Mouse (Mus musculus): ENCODE measurements around the gene Eif4e. TPM values are rescaled to one million over a fixed set of nuclear protein-coding genes. Genes with fewer than 3 reads are reported as not detected.
A peak's percentile ranks its signal among the peaks of the same experiment; 100 is the strongest.

Gene Eif4e
- polyA plus RNA-seq, 2 experiments: 205 to 327 TPM

- no peaks in the 10 kb centered on the region for H3K27me3 ChIP-seq (ENCODE audit: control insufficient read depth, insufficient read depth, low read length)
- no peak overlapping the region for H3K4me2 ChIP-seq (replicated peaks; ENCODE audit: low read depth, low read length, severe bottlenecking)
- no peak overlapping the region for H3K4me3 ChIP-seq (replicated peaks; ENCODE audit: low read length)
- WGBS: 56% methylated on average over 4 of the region's 4 CpGs
- no peaks in the 10 kb centered on the region for H3K9me3 ChIP-seq (ENCODE audit: control insufficient read depth, low read length)
- no peak overlapping the region for H3K9ac ChIP-seq (ENCODE audit: low read depth, low read length, severe bottlenecking)
- DNase-seq (ENCODE audit: low spot score) (no peak), ATAC-seq (ENCODE audit: low FRiP score, low read depth) (0 out of 2 replicates have a peak, but pooled peaks have one; percentile 9)
- no peak for TF ChIP-seq POLR2A (IDR thresholded peaks at IDR 0.05; ENCODE audit: borderline replicate concordance, extremely low read depth, insufficient read depth, insufficient read length)
- peaks cover 46% of the 10 kb centered on the region for H3K36me3 ChIP-seq (ENCODE audit: control insufficient read depth, insufficient read depth, low read length)
- no peaks in the 10 kb centered on the region for H3K4me1 ChIP-seq (ENCODE audit: control insufficient read depth, insufficient read depth, low read length)
- H3K27ac ChIP-seq (replicated peaks; ENCODE audit: low read depth, low read length): no peak overlapping the region
These were observed 32.5 kb downstream of the Eif4e start for GRCm38 (mm10) chr3:138558529-138558928.

GRCm38 (mm10) chr3:138560242-138560641, 34.3 kb downstream of the Eif4e start:
- ATAC-seq (ENCODE audit: low FRiP score, low read depth) (no peak), DNase-seq (ENCODE audit: low spot score) (no peak)
- Histone ChIP-seq H3K4me2 (replicated peaks; ENCODE audit: low read depth, low read length, severe bottlenecking) (no peak overlapping the region), H3K36me3 (ENCODE audit: control insufficient read depth, insufficient read depth, low read length) (peaks cover 37% of the 10 kb centered on the region), H3K27ac (replicated peaks; ENCODE audit: low read depth, low read length) (no peak overlapping the region), H3K9me3 (ENCODE audit: control insufficient read depth, low read length) (no peaks in the 10 kb centered on the region), H3K9ac (ENCODE audit: low read depth, low read length, severe bottlenecking) (no peak overlapping the region), H3K27me3 (ENCODE audit: control insufficient read depth, insufficient read depth, low read length) (no peaks in the 10 kb centered on the region), H3K4me1 (ENCODE audit: control insufficient read depth, insufficient read depth, low read length) (no peaks in the 10 kb centered on the region), H3K4me3 (replicated peaks; ENCODE audit: low read length) (no peak overlapping the region)
- WGBS: 87% methylated on average over 5 of the region's 5 CpGs
- no peak for TF ChIP-seq POLR2A (IDR thresholded peaks at IDR 0.05; ENCODE audit: borderline replicate concordance, extremely low read depth, insufficient read depth, insufficient read length)

GRCm38 (mm10) chr3:138560886-138561285, 34.9 kb downstream of the Eif4e start:
- no peak for TF ChIP-seq POLR2A (IDR thresholded peaks at IDR 0.05; ENCODE audit: borderline replicate concordance, extremely low read depth, insufficient read depth, insufficient read length)
- no peak overlapping the region for H3K9ac ChIP-seq (ENCODE audit: low read depth, low read length, severe bottlenecking)
- no peaks in the 10 kb centered on the region for H3K27me3 ChIP-seq (ENCODE audit: control insufficient read depth, insufficient read depth, low read length)
- H3K36me3 ChIP-seq (ENCODE audit: control insufficient read depth, insufficient read depth, low read length): peaks cover 37% of the 10 kb centered on the region
- H3K4me1 ChIP-seq (ENCODE audit: control insufficient read depth, insufficient read depth, low read length): no peaks in the 10 kb centered on the region
- no peak for ATAC-seq (ENCODE audit: low FRiP score, low read depth)
- no peak overlapping the region for H3K4me2 ChIP-seq (replicated peaks; ENCODE audit: low read depth, low read length, severe bottlenecking)
- WGBS: 66% methylated on average over 3 of the region's 3 CpGs
- no peak for DNase-seq (ENCODE audit: low spot score)
- no peak overlapping the region for H3K27ac ChIP-seq (replicated peaks; ENCODE audit: low read depth, low read length)
- no peak overlapping the region for H3K4me3 ChIP-seq (replicated peaks; ENCODE audit: low read length)
- H3K9me3 ChIP-seq (ENCODE audit: control insufficient read depth, low read length): no peaks in the 10 kb centered on the region

- WGBS: 88% methylated on average over 10 of the region's 10 CpGs
- ATAC-seq (ENCODE audit: low FRiP score, low read depth) (no peak), DNase-seq (ENCODE audit: low spot score) (no peak)
- H3K27ac ChIP-seq (replicated peaks; ENCODE audit: low read depth, low read length): no peak overlapping the region
- no peak overlapping the region for H3K4me3 ChIP-seq (replicated peaks; ENCODE audit: low read length)
- no peaks in the 10 kb centered on the region for H3K27me3 ChIP-seq (ENCODE audit: control insufficient read depth, insufficient read depth, low read length)
- H3K4me2 ChIP-seq (replicated peaks; ENCODE audit: low read depth, low read length, severe bottlenecking): no peak overlapping the region
- no peaks in the 10 kb centered on the region for H3K36me3 ChIP-seq (ENCODE audit: control insufficient read depth, insufficient read depth, low read length)
- no peak for TF ChIP-seq POLR2A (IDR thresholded peaks at IDR 0.05; ENCODE audit: borderline replicate concordance, extremely low read depth, insufficient read depth, insufficient read length)
- H3K4me1 ChIP-seq (ENCODE audit: control insufficient read depth, insufficient read depth, low read length): no peaks in the 10 kb centered on the region
- H3K9ac ChIP-seq (ENCODE audit: low read depth, low read length, severe bottlenecking): no peak overlapping the region
- no peaks in the 10 kb centered on the region for H3K9me3 ChIP-seq (ENCODE audit: control insufficient read depth, low read length)
These were observed 52.9 kb downstream of the Eif4e start for GRCm38 (mm10) chr3:138578867-138579266.

- WGBS: 63% methylated on average over 7 of the region's 7 CpGs
- Histone ChIP-seq H3K9ac (ENCODE audit: low read depth, low read length, severe bottlenecking) (no peak overlapping the region), H3K4me1 (ENCODE audit: control insufficient read depth, insufficient read depth, low read length) (no peaks in the 10 kb centered on the region), H3K4me3 (replicated peaks; ENCODE audit: low read length) (no peak overlapping the region), H3K27me3 (ENCODE audit: control insufficient read depth, insufficient read depth, low read length) (no peaks in the 10 kb centered on the region), H3K36me3 (ENCODE audit: control insufficient read depth, insufficient read depth, low read length) (no peaks in the 10 kb centered on the region), H3K27ac (replicated peaks; ENCODE audit: low read depth, low read length) (no peak overlapping the region), H3K4me2 (replicated peaks; ENCODE audit: low read depth, low read length, severe bottlenecking) (no peak overlapping the region), H3K9me3 (ENCODE audit: control insufficient read depth, low read length) (no peaks in the 10 kb centered on the region)
- ATAC-seq (ENCODE audit: low FRiP score, low read depth) (no peak), DNase-seq (ENCODE audit: low spot score) (no peak)
- TF ChIP-seq POLR2A (IDR thresholded peaks at IDR 0.05; ENCODE audit: borderline replicate concordance, extremely low read depth, insufficient read depth, insufficient read length): no peak
These were observed 60.2 kb downstream of the Eif4e start for GRCm38 (mm10) chr3:138586213-138586612.

GRCm38 (mm10) chr3:138587137-138587536, 61.2 kb downstream of the Eif4e start:
- DNase-seq (ENCODE audit: low spot score): no peak
- no peaks in the 10 kb centered on the region for H3K9me3 ChIP-seq (ENCODE audit: control insufficient read depth, low read length)
- H3K4me1 ChIP-seq (ENCODE audit: control insufficient read depth, insufficient read depth, low read length): no peaks in the 10 kb centered on the region
- no peak for TF ChIP-seq POLR2A (IDR thresholded peaks at IDR 0.05; ENCODE audit: borderline replicate concordance, extremely low read depth, insufficient read depth, insufficient read length)
- 87% methylated on average over 4 of the region's 4 CpGs for WGBS
- H3K27ac ChIP-seq (replicated peaks; ENCODE audit: low read depth, low read length): no peak overlapping the region
- no peak overlapping the region for H3K4me2 ChIP-seq (replicated peaks; ENCODE audit: low read depth, low read length, severe bottlenecking)
- H3K9ac ChIP-seq (ENCODE audit: low read depth, low read length, severe bottlenecking): no peak overlapping the region
- H3K4me3 ChIP-seq (replicated peaks; ENCODE audit: low read length): no peak overlapping the region
- no peaks in the 10 kb centered on the region for H3K36me3 ChIP-seq (ENCODE audit: control insufficient read depth, insufficient read depth, low read length)
- ATAC-seq (ENCODE audit: low FRiP score, low read depth): no peak
- no peaks in the 10 kb centered on the region for H3K27me3 ChIP-seq (ENCODE audit: control insufficient read depth, insufficient read depth, low read length)
